Mouse (Mus musculus) liver, embryonic 12.5 days (tissue): ENCODE results near the gene Tlx3. TPM values are rescaled to one million over a fixed set of nuclear protein-coding genes. Genes with fewer than 3 reads are reported as not detected.
A peak's percentile ranks its signal among the peaks of the same experiment; 100 is the strongest.

Source experiments
- ATAC-seq: fragments of 200-750 bp; cut with Nextera tagmentation; 2 replicates; pipeline ENCODE4 v1.8.0; 2017; ENCODE audit warnings: moderate number of reproducible peaks, mild to moderate bottlenecking, moderate library complexity
- H3K27ac ChIP-seq: fragments of 300-500 bp; sonication (generic); 2 replicates; pipeline ENCODE4 v1.5.1; 2016; ENCODE audit warnings: mild to moderate bottlenecking
- H3K27me3 ChIP-seq: fragments of 300-500 bp; sonication (generic); replicated peaks from 2 replicates; pipeline ENCODE4 v1.6.1; 2016; ENCODE audit warnings: mild to moderate bottlenecking, moderate library complexity
- H3K36me3 ChIP-seq: fragments of 300-500 bp; sonication (generic); 2 replicates; pipeline ENCODE4 v1.6.1; 2016; ENCODE audit warnings: mild to moderate bottlenecking, moderate library complexity
- H3K4me1 ChIP-seq: fragments of 300-500 bp; sonication (generic); 2 replicates; pipeline ENCODE4 v1.6.1; 2016
- H3K4me2 ChIP-seq: fragments of 300-500 bp; sonication (generic); 2 replicates; pipeline ENCODE4 v1.6.1; 2016; ENCODE audit warnings: mild to moderate bottlenecking, moderate library complexity
- H3K4me3 ChIP-seq: fragments of 300-500 bp; sonication (generic); 2 replicates; pipeline ENCODE4 v1.5.1; 2016; ENCODE audit warnings: mild to moderate bottlenecking, moderate library complexity
- H3K9ac ChIP-seq: fragments of 300-500 bp; sonication (generic); 2 replicates; pipeline ENCODE4 v1.6.1; 2016; ENCODE audit warnings: mild to moderate bottlenecking, moderate library complexity
- H3K9me3 ChIP-seq: fragments of 300-500 bp; sonication (generic); replicated peaks from 2 replicates; pipeline ENCODE4 v1.6.1; 2016; ENCODE audit warnings: mild to moderate bottlenecking, moderate library complexity
- WGBS: fragments of 180-500 bp; shearing (Covaris S2); methylation state at CpG from one replicate; pipeline ENCODE4 v1.1.7; 2016; ENCODE audit not compliant: insufficient replicate concordance; 5-methylcytosine and 5-hydroxymethylcytosine counted together
- polyA plus RNA-seq: library from polyadenylated mRNA; unstranded; fragments of >200 nt; fragmentation: Nextera tagmentation; extraction: Ambion mirVana; gene quantifications from 2 replicates; pipeline ENCODE4 v1.2.1, GENCODE M21; 2016

The Tlx3 gene
- not detected in 2 replicates for polyA plus RNA-seq

DNA sequence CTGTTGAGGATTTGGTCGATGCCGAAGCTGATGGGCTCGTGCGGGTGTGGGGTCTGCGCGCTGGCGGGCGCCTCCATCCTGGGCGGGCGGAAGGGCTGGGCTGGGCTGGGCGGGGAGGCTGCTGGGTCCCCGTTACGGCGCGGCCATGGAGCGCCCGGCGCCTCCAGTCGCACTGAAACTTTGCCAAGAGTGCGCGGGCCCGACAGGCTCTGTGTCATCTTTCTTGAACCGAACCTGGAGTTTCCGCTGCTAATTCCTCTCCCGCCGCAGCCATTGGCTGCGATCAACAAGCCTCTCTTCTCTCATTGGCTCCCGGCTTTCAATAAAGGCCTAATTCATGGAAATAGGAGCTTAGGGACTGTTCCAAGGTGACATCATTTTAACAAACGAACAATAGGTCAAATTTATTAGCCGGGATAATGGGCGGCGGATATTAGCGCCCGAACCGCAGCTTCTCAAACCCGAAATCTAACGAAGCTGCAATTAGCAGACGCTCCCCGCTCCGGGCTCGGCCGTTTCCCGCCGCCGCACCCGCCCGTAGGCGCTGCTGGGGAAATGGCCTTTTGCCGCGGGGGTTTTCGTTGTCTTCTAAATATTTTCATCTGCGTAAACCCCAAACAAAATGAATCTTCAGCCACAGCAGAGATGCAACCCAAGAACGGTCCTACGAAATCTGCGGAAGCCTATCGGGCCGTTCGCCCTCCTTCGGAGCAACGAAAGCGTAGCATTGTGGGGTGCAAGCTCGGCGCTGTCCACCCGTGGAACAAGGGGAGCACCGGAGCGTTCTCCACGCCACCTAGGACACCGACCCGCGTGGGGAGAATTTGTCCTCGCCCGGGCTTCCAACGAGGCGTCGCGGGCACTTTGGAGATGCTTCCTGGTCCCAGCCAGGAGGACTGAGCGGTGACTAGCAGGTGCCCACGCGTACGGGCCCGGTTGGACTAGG lies at the start of gene Tlx3:
Tlx3 (minus strand) TSS at position 207 of the 946 bp plus-strand sequence.
- Histone ChIP-seq H3K4me3 (peak within 1 kb of the TSS; percentile 35), H3K36me3 (no peaks in the 10 kb centered on the region), H3K4me2 (peak within 1 kb of the TSS; percentile 51), H3K9me3 (no peaks in the 10 kb centered on the region), H3K4me1 (peaks cover 23% of the 10 kb centered on the region), H3K9ac (no peak within 1 kb of the TSS), H3K27me3 (peaks cover 100% of the 10 kb centered on the region), H3K27ac (no peak within 1 kb of the TSS)
- 1% methylated on average over 74 of the region's 81 CpGs for WGBS
- no peak for ATAC-seq

DNA sequence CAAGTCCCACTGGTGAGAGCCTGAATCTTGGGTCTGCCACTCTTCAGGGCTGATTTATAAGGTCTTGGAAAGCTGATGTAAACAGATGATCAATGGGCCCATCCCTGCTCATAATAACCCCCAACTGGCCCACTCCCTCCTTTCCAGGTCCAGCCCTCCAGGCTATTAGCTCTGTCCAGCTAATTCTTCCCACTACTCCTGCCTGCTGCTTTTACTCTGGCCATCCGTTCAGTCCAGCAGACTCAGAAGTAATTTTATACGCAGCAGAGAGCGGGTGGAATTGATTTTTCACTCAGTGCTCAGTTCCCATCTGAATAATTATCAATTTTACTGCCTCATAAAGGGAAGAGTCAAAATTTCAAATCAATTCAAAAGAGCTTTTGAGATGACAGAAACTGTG lies 36.9 kb upstream of the Tlx3 start:
- Histone ChIP-seq H3K4me3 (no peak overlapping the region), H3K27me3 (no peaks in the 10 kb centered on the region), H3K36me3 (no peaks in the 10 kb centered on the region), H3K9me3 (no peaks in the 10 kb centered on the region), H3K4me1 (no peaks in the 10 kb centered on the region), H3K4me2 (no peak overlapping the region), H3K9ac (no peak overlapping the region), H3K27ac (no peak overlapping the region)
- 83% methylated on average over 3 of the region's 3 CpGs for WGBS
- no peak for ATAC-seq

DNA sequence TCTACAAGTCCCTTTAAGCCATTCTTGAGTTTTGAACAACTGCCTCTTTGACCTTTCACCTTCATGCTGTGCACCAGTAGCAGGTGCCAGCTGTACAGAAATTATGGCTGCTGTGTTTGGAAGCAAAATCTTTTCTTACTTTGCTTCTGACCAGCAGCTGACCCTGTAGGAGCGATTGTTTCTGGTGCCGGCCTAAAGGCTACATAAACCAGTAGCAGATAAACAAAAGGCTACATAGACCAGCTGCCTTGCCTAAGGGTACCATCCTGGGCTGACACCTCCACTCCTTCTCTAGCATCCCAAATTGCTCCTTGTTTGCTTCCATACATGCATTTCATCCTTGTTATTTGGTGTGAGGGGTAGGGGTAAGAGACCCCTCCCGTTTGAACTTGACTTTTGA lies 30.7 kb upstream of the Tlx3 start:
- Histone ChIP-seq H3K4me1 (no peaks in the 10 kb centered on the region), H3K4me2 (no peak overlapping the region), H3K9me3 (no peaks in the 10 kb centered on the region), H3K4me3 (no peak overlapping the region), H3K27ac (no peak overlapping the region), H3K27me3 (no peaks in the 10 kb centered on the region), H3K36me3 (no peaks in the 10 kb centered on the region), H3K9ac (no peak overlapping the region)
- WGBS: 62% methylated on average over 3 of the region's 3 CpGs
- no peak for ATAC-seq

DNA sequence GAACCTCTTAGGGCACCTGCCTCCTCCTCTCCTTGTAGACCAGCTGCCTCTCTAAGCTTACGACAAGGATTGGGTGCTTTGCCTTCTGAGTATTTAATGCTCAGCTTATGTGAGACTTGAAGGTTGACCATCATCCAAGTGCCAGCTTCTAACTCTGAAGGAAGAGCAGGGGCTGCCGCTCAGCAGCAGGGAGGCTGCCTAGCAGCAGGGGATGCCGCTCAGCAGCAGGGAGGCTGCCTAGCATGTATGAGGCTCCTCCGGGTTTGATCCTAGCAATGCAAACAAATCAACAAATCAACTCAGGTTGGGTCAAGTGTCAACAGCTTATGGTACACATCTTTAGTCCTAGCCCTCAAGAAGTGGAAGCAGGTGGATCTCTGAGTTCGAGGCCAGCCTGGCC lies 28.7 kb upstream of the Tlx3 start:
- no peaks in the 10 kb centered on the region for H3K27me3 ChIP-seq
- H3K36me3 ChIP-seq: no peaks in the 10 kb centered on the region
- no peak overlapping the region for H3K27ac ChIP-seq
- no peak overlapping the region for H3K9ac ChIP-seq
- no peaks in the 10 kb centered on the region for H3K4me1 ChIP-seq
- 63% methylated on average over 5 of the region's 5 CpGs for WGBS
- ATAC-seq: no peak
- no peak overlapping the region for H3K4me3 ChIP-seq
- no peak overlapping the region for H3K4me2 ChIP-seq
- no peaks in the 10 kb centered on the region for H3K9me3 ChIP-seq

DNA sequence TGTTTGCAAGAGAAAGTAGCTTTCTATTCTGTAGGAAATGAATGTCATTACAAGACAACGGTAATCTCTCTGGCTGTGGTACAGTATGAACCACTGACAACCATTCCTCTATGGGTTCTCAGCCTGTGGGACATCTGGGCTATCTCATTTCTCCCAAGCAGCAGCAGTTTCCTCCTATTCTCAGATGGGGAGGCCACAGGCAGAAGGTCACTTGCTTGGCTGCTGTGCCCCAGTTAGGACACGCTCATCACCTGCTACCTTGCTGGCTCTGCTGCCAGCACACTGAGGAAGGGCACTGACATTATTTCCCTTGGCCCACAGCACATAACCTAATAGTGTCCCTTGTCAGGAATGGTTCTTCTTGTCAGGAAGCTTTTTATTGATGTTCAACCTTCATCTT lies 24.8 kb upstream of the Tlx3 start:
- Histone ChIP-seq H3K4me3 (no peak overlapping the region), H3K9me3 (no peaks in the 10 kb centered on the region), H3K27ac (no peak overlapping the region), H3K36me3 (no peaks in the 10 kb centered on the region), H3K4me2 (no peak overlapping the region), H3K4me1 (no peaks in the 10 kb centered on the region), H3K9ac (no peak overlapping the region), H3K27me3 (no peaks in the 10 kb centered on the region)
- no peak for ATAC-seq
- WGBS: 54% methylated on average over 2 of the region's 2 CpGs

DNA sequence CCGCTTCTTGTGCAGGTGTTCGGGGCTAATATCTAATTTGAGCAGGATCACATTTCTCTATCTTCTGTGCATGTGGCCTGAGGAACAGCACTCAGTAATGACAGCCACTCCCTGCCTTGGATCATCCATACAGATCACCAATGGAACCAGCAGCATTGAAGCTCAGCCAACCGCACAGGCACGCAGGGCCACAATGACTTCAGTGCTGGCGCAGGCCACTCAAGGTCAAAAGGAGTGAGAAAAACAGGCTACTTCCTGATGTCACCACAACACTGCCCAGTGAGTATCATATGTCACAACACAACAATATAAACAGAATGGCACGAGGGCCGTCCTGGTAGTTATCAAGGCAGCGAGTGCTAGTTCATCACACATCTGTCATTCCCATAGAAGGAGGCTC lies 23.1 kb upstream of the Tlx3 start:
- no peak overlapping the region for H3K4me2 ChIP-seq
- WGBS: 73% methylated on average over 8 of the region's 8 CpGs
- ATAC-seq: no peak

DNA sequence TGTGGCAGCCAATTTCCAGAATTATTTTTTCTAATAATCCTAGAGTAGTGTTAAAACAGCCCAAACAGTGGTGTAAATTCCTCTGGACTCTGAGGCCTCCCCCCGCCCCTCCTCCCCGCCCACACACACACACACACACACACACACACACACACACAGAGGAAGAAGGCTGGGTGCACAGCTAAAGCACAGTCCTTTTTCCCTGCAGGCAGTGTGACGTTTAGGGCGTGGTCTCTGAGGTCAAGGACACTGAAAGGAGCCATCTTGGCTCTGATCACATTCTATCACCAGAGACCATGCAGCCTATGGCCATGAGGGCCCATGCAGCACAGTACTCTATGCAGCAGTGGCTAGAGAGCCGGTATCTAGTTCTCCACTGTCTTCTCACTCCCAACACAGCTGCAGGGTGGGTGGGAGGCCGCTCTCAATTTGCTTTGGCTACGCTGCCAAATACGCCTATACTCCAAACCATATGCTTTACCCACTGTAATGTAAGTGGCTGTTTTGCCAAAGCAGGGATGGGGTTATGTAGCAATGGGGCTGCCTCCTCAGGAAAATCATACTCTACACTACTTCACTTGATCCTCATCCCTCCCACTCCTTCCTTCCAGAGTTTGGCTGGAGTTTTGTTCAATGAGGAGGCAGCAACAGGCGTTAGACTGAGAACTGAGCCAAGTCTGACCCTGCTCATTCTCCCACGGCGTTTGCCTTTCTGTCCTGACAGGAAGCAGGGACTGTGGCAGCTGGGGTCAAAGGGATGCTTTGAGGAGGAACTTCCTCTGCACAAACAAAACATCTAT lies 18.4 kb upstream of the Tlx3 start:
- no peaks in the 10 kb centered on the region for H3K9me3 ChIP-seq
- 57% methylated on average over 11 of the region's 11 CpGs for WGBS
- H3K27ac ChIP-seq: no peak overlapping the region
- H3K4me3 ChIP-seq: no peak overlapping the region
- no peak overlapping the region for H3K4me2 ChIP-seq
- no peaks in the 10 kb centered on the region for H3K36me3 ChIP-seq
- no peak for ATAC-seq
- H3K9ac ChIP-seq: no peak overlapping the region
- no peaks in the 10 kb centered on the region for H3K27me3 ChIP-seq
- H3K4me1 ChIP-seq: 0 out of 2 replicates have a peak, but pooled peaks cover 5% of the 10 kb centered on the region

More for the DNA sequence above, 23.1 kb upstream of the Tlx3 start:
- Histone ChIP-seq H3K9me3 (no peaks in the 10 kb centered on the region), H3K36me3 (no peaks in the 10 kb centered on the region), H3K4me1 (0 out of 2 replicates have a peak, but pooled peaks cover 4% of the 10 kb centered on the region), H3K27ac (no peak overlapping the region), H3K4me3 (no peak overlapping the region), H3K27me3 (no peaks in the 10 kb centered on the region), H3K9ac (no peak overlapping the region)

DNA sequence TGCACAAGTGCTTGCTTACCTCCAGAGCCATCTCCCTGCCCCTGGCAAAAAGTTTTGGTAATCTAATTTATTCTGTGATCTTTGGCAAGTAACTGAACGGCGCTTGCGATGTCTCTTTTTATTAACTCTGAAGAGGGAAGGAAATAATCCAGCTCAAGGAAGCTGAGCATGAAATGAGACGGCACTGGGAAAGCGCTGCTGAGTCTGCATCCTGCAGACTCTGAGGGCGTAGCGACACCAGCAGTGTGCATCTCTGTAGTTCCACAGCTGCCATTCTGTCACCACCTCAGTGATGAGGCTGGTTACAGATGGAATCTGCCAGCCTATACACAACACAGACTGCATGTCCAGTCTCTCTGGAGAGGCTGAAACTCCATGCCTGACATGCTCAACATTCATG lies 17.4 kb upstream of the Tlx3 start:
- Histone ChIP-seq H3K4me1 (0 out of 2 replicates have a peak, but pooled peaks cover 5% of the 10 kb centered on the region), H3K27me3 (no peaks in the 10 kb centered on the region), H3K27ac (no peak overlapping the region), H3K4me2 (no peak overlapping the region), H3K36me3 (no peaks in the 10 kb centered on the region), H3K9ac (no peak overlapping the region), H3K9me3 (no peaks in the 10 kb centered on the region), H3K4me3 (no peak overlapping the region)
- ATAC-seq: no peak
- 81% methylated on average over 7 of the region's 7 CpGs for WGBS

DNA sequence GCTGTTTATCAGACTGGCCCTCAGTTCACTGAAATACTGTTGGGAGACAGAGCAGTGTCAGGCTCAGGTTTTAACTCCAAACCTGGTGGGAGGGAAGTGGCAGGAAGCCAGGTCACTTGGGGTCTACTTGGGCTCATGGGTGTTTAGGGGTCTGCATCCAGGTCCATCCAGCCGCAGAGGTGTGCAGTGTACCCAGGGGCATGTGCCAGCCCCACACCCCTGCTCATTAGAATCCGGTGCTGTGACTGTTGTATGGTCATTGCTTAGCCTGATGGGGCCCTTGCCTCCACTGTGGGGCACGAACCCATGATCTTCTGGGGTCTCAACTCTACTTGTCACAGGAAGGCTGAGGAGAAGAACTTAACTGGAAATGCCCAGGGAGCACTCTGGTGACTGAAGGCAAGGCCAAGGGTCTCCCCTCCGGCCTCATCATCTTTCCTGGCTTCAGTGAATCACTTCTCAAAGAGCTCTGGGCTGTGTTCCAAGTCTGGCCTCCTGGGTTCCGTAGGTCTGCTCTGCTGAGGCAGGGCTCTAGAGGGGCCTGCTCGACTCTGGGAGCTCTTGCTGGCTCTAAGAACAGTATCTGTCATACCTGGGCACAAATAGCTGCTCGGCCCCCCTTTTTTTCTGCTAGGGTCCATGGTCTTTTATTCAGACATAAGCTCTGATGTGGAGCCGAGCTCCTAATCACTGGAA lies 14.1 kb upstream of the Tlx3 start:
- Histone ChIP-seq H3K4me1 (0 out of 2 replicates have a peak, but pooled peaks cover 5% of the 10 kb centered on the region), H3K36me3 (no peaks in the 10 kb centered on the region), H3K27me3 (no peaks in the 10 kb centered on the region), H3K9ac (no peak overlapping the region), H3K9me3 (no peaks in the 10 kb centered on the region), H3K4me2 (no peak overlapping the region), H3K4me3 (no peak overlapping the region), H3K27ac (no peak overlapping the region)
- 63% methylated on average over 8 of the region's 8 CpGs for WGBS
- ATAC-seq: no peak

DNA sequence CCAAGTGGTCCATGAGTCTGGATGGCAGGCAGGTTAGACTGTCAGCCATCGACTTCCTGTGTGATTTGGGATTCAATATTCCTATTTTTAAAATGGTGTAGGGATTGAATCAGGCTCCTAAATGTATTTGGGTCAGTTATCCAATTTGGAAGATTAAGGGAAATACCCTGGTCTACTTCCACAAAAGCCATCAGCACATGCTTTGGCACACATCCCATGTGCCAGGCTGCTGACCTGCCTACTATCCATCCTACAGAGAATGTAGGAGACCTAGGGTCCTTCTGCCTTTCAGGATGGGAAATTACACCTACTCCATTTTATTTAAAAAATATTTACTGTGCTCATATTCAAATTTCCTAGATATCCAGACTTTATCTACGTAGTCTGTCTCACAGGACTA lies 4.0 kb upstream of the Tlx3 start:
- no peak overlapping the region for H3K4me3 ChIP-seq
- H3K27me3 ChIP-seq: peaks cover 75% of the 10 kb centered on the region
- H3K36me3 ChIP-seq: no peaks in the 10 kb centered on the region
- H3K9ac ChIP-seq: no peak overlapping the region
- no peak overlapping the region for H3K4me2 ChIP-seq
- WGBS: 53% methylated on average over 2 of the region's 2 CpGs
- H3K27ac ChIP-seq: no peak overlapping the region
- no peak for ATAC-seq
- no peaks in the 10 kb centered on the region for H3K9me3 ChIP-seq
- H3K4me1 ChIP-seq: peaks cover 8% of the 10 kb centered on the region; the same call in 1 of the 2 replicates

DNA sequence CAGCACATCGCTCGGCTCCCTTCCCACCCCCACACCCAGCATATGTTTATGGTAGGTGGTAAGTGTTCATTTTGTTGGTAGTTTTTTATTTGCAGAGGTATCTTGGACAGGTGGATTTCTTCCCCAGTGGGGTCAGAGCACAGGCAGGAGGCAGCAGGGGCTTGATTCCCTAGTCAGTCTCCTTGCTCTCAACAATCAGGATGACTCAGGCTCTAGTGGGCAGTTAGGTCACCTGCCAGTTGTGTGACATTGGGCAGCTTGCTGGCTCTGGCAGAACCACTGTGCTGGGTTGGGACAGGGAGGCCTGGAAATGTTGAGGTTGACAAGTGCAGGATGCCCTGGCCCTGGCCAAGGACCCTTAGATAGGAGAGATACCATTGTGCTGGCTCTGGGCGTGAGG lies 1.6 kb upstream of the Tlx3 start:
- H3K9ac ChIP-seq: no peak overlapping the region
- 20% methylated on average over 3 of the region's 3 CpGs for WGBS
- H3K27me3 ChIP-seq: peaks cover 89% of the 10 kb centered on the region
- no peaks in the 10 kb centered on the region for H3K36me3 ChIP-seq
- no peak overlapping the region for H3K4me2 ChIP-seq
- peaks cover 22% of the 10 kb centered on the region for H3K4me1 ChIP-seq
- ATAC-seq: no peak
- no peaks in the 10 kb centered on the region for H3K9me3 ChIP-seq
- no peak overlapping the region for H3K27ac ChIP-seq
- no peak overlapping the region for H3K4me3 ChIP-seq
